Mouse (Mus musculus): ENCODE measurements around the gene Rtf1. TPM values are rescaled to one million over a fixed set of nuclear protein-coding genes. Genes with fewer than 3 reads are reported as not detected.

The Rtf1 gene
- polyA plus RNA-seq, 1 experiment from 2014 or later: 40.8 TPM

GRCm38 (mm10) chr2:119742461-119743175 lies 67.8 kb downstream of the Rtf1 start:
- no peak for DNase-seq (ENCODE audit: low spot score)
- Histone ChIP-seq H3K4me3 (ENCODE audit: low read depth, low read length) (peak overlapping the region; percentile 45), H3K27ac (ENCODE audit: low read depth, low read length) (no peak overlapping the region), H3K4me2 (replicated peaks; ENCODE audit: low read depth, low read length) (peak overlapping the region; percentile 88), H3K36me3 (ENCODE audit: control insufficient read depth, insufficient read depth, low read length) (no peaks in the 10 kb centered on the region), H3K9ac (ENCODE audit: low read depth, low read length) (peak overlapping the region; percentile 51), H3K27me3 (ENCODE audit: control insufficient read depth, insufficient read depth, low read length) (peaks cover 37% of the 10 kb centered on the region), H3K9me3 (ENCODE audit: control insufficient read depth, low read length) (no peaks in the 10 kb centered on the region), H3K4me1 (replicated peaks; ENCODE audit: control insufficient read depth, insufficient read depth, low read length) (peaks cover 19% of the 10 kb centered on the region)
- WGBS: under 1% methylated on average over 63 of the region's 70 CpGs
- ATAC-seq (ENCODE audit: low FRiP score): peak; percentile 51

DNA sequence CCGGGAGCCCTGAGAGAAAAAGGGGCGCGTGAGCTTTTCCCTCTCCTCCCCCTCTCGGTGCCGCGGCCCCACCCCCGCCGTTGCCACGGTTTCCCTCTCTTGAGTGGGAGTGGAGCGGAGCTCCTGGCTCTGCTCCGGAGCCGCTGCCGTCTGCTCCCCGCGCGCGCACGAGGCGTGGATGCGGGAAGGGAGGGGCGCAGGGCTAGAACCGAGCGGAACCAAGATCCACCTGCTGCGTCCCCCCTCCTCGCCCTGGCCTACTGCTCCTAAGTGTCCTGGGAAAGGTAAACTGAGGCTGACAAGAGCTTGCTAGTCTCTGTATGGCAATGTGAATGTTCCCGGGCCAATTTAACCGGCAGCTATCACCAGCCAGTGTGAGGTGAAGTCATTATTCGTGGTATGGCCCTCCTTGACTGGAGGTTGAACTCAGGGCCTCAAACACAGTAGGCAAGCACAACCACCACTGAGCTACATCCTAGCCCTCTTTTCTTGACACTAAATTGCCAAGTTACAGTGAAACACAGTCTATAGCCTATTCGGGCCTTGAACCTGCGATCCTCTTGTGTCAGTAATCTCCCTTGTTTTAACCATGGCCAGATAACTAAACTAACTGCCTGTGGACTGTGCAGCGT lies 68.4 kb downstream of the Rtf1 start:
- no peak for ATAC-seq (ENCODE audit: low FRiP score)
- no peaks in the 10 kb centered on the region for H3K36me3 ChIP-seq (ENCODE audit: control insufficient read depth, insufficient read depth, low read length)
- H3K27me3 ChIP-seq (ENCODE audit: control insufficient read depth, insufficient read depth, low read length): peaks cover 37% of the 10 kb centered on the region
- WGBS: 9% methylated on average over 31 of the region's 31 CpGs
- peak overlapping the region; percentile 45 for H3K4me3 ChIP-seq (ENCODE audit: low read depth, low read length)
- no peak overlapping the region for H3K9ac ChIP-seq (ENCODE audit: low read depth, low read length)
- H3K4me2 ChIP-seq (replicated peaks; ENCODE audit: low read depth, low read length): peak overlapping the region; percentile 88
- H3K9me3 ChIP-seq (ENCODE audit: control insufficient read depth, low read length): no peaks in the 10 kb centered on the region
- H3K27ac ChIP-seq (ENCODE audit: low read depth, low read length): no peak overlapping the region
- peak; percentile 41 for DNase-seq (ENCODE audit: low spot score)
- peaks cover 19% of the 10 kb centered on the region for H3K4me1 ChIP-seq (replicated peaks; ENCODE audit: control insufficient read depth, insufficient read depth, low read length)

DNA sequence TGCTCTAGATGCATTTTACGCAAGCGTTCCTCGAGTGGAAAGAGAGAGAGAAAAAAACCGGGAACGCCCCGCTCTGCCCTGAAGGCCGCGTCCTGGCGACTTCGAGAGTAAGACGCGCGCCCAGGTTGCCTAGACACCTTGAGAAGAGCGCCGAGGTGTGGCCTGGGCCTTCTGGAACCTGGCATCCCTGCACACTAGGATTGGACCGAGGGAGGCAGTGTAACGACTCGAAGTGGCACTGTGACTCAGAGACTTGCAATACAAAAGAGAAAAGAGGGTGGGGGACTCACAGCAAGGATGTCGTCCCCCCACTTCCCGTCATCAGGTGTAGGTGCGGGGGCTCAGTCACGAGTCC lies 68.9 kb downstream of the Rtf1 start:
- H3K9ac ChIP-seq (ENCODE audit: low read depth, low read length): no peak overlapping the region
- ATAC-seq (ENCODE audit: low FRiP score): no peak
- H3K9me3 ChIP-seq (ENCODE audit: control insufficient read depth, low read length): no peaks in the 10 kb centered on the region
- no peaks in the 10 kb centered on the region for H3K36me3 ChIP-seq (ENCODE audit: control insufficient read depth, insufficient read depth, low read length)
- DNase-seq (ENCODE audit: low spot score): no peak
- peak overlapping the region; percentile 25; the same call in 1 of the 2 replicates for H3K4me2 ChIP-seq (replicated peaks; ENCODE audit: low read depth, low read length)
- H3K27ac ChIP-seq (ENCODE audit: low read depth, low read length): no peak overlapping the region
- 4% methylated on average over 22 of the region's 22 CpGs for WGBS
- H3K27me3 ChIP-seq (ENCODE audit: control insufficient read depth, insufficient read depth, low read length): peaks cover 37% of the 10 kb centered on the region
- no peak overlapping the region; the same call in 1 of the 2 replicates for H3K4me3 ChIP-seq (ENCODE audit: low read depth, low read length)
- H3K4me1 ChIP-seq (replicated peaks; ENCODE audit: control insufficient read depth, insufficient read depth, low read length): peaks cover 19% of the 10 kb centered on the region

GRCm38 (mm10) chr2:119744163-119745111 lies 69.6 kb downstream of the Rtf1 start:
- DNase-seq (ENCODE audit: low spot score): peak; percentile 53
- WGBS: 3% methylated on average over 46 of the region's 46 CpGs
- Histone ChIP-seq H3K27ac (ENCODE audit: low read depth, low read length) (no peak overlapping the region), H3K4me1 (replicated peaks; ENCODE audit: control insufficient read depth, insufficient read depth, low read length) (peaks cover 19% of the 10 kb centered on the region), H3K9ac (ENCODE audit: low read depth, low read length) (0 out of 2 replicates have a peak overlapping the region, but pooled peaks have one; percentile 11), H3K4me2 (replicated peaks; ENCODE audit: low read depth, low read length) (peak overlapping the region; percentile 25), H3K4me3 (ENCODE audit: low read depth, low read length) (peak overlapping the region; percentile 16), H3K36me3 (ENCODE audit: control insufficient read depth, insufficient read depth, low read length) (no peaks in the 10 kb centered on the region), H3K27me3 (ENCODE audit: control insufficient read depth, insufficient read depth, low read length) (peaks cover 37% of the 10 kb centered on the region), H3K9me3 (ENCODE audit: control insufficient read depth, low read length) (no peaks in the 10 kb centered on the region)
- ATAC-seq (ENCODE audit: low FRiP score): no peak

DNA sequence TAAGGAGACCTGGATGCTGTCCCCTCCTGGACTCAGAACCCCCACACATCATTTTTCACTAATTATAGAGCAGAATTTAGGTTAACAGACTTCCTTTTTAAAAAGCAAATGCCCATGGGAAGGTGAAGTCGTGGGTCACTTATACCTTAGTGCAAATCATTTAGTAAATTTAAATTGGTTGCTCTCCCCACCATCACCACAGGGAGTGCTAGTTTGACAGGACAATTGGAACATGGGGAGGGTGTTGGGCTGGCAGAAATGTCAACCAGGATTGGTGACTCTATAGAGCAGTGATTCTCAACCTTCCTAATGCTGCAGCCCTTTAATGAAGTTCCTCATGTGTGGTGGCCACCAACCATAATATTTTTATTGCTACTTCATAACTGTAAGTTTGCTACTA lies 70.4 kb downstream of the Rtf1 start:
- H3K9ac ChIP-seq (ENCODE audit: low read depth, low read length): no peak overlapping the region
- ATAC-seq (ENCODE audit: low FRiP score): no peak
- H3K4me3 ChIP-seq (ENCODE audit: low read depth, low read length): no peak overlapping the region
- H3K9me3 ChIP-seq (ENCODE audit: control insufficient read depth, low read length): no peaks in the 10 kb centered on the region
- peak; percentile 23 for DNase-seq (ENCODE audit: low spot score)
- no peak overlapping the region for H3K27ac ChIP-seq (ENCODE audit: low read depth, low read length)
- WGBS: 19% methylated on average over 1 of the region's 1 CpGs
- no peak overlapping the region for H3K4me2 ChIP-seq (replicated peaks; ENCODE audit: low read depth, low read length)
- no peaks in the 10 kb centered on the region for H3K36me3 ChIP-seq (ENCODE audit: control insufficient read depth, insufficient read depth, low read length)
- H3K4me1 ChIP-seq (replicated peaks; ENCODE audit: control insufficient read depth, insufficient read depth, low read length): peaks cover 19% of the 10 kb centered on the region
- H3K27me3 ChIP-seq (ENCODE audit: control insufficient read depth, insufficient read depth, low read length): peaks cover 37% of the 10 kb centered on the region

- no peaks in the 10 kb centered on the region for H3K36me3 ChIP-seq (ENCODE audit: control insufficient read depth, insufficient read depth, low read length)
- no peaks in the 10 kb centered on the region for H3K9me3 ChIP-seq (ENCODE audit: control insufficient read depth, low read length)
- H3K27ac ChIP-seq (ENCODE audit: low read depth, low read length): no peak overlapping the region
- H3K4me1 ChIP-seq (replicated peaks; ENCODE audit: control insufficient read depth, insufficient read depth, low read length): peaks cover 13% of the 10 kb centered on the region
- no peak overlapping the region for H3K9ac ChIP-seq (ENCODE audit: low read depth, low read length)
- 79% methylated on average over 7 of the region's 7 CpGs for WGBS
- H3K27me3 ChIP-seq (ENCODE audit: control insufficient read depth, insufficient read depth, low read length): peaks cover 34% of the 10 kb centered on the region
- no peak overlapping the region for H3K4me2 ChIP-seq (replicated peaks; ENCODE audit: low read depth, low read length)
- no peak overlapping the region for H3K4me3 ChIP-seq (ENCODE audit: low read depth, low read length)
- ATAC-seq (ENCODE audit: low FRiP score) (no peak), DNase-seq (ENCODE audit: low spot score) (no peak)
Measured at GRCm38 (mm10) chr2:119747554-119747953, 72.7 kb downstream of the Rtf1 start.

- Histone ChIP-seq H3K4me1 (replicated peaks; ENCODE audit: control insufficient read depth, insufficient read depth, low read length) (peaks cover 6% of the 10 kb centered on the region), H3K27ac (ENCODE audit: low read depth, low read length) (no peak overlapping the region), H3K36me3 (ENCODE audit: control insufficient read depth, insufficient read depth, low read length) (no peaks in the 10 kb centered on the region), H3K9me3 (ENCODE audit: control insufficient read depth, low read length) (no peaks in the 10 kb centered on the region), H3K4me3 (ENCODE audit: low read depth, low read length) (no peak overlapping the region), H3K9ac (ENCODE audit: low read depth, low read length) (no peak overlapping the region), H3K4me2 (replicated peaks; ENCODE audit: low read depth, low read length) (no peak overlapping the region), H3K27me3 (ENCODE audit: control insufficient read depth, insufficient read depth, low read length) (peaks cover 19% of the 10 kb centered on the region)
- WGBS: 72% methylated on average over 13 of the region's 13 CpGs
- ATAC-seq (ENCODE audit: low FRiP score) (no peak), DNase-seq (ENCODE audit: low spot score) (no peak)
Measured at GRCm38 (mm10) chr2:119749260-119749659, 74.4 kb downstream of the Rtf1 start.

- H3K4me3 ChIP-seq (ENCODE audit: low read depth, low read length): peak overlapping the region; percentile 64
- H3K36me3 ChIP-seq (ENCODE audit: control insufficient read depth, insufficient read depth, low read length): no peaks in the 10 kb centered on the region
- H3K4me1 ChIP-seq (replicated peaks; ENCODE audit: control insufficient read depth, insufficient read depth, low read length): peaks cover 10% of the 10 kb centered on the region; the same call in 1 of the 2 replicates
- peak; percentile 66 for ATAC-seq (ENCODE audit: low FRiP score)
- H3K9me3 ChIP-seq (ENCODE audit: control insufficient read depth, low read length): no peaks in the 10 kb centered on the region
- peak overlapping the region; percentile 98 for H3K4me2 ChIP-seq (replicated peaks; ENCODE audit: low read depth, low read length)
- peak overlapping the region; percentile 55 for H3K9ac ChIP-seq (ENCODE audit: low read depth, low read length)
- DNase-seq (ENCODE audit: low spot score): peak; percentile 36
- H3K27ac ChIP-seq (ENCODE audit: low read depth, low read length): no peak overlapping the region
- WGBS: 4% methylated on average over 14 of the region's 31 CpGs
- H3K27me3 ChIP-seq (ENCODE audit: control insufficient read depth, insufficient read depth, low read length): peaks cover 46% of the 10 kb centered on the region
Measured at GRCm38 (mm10) chr2:119757601-119758100, 82.8 kb downstream of the Rtf1 start.
